Mouse (Mus musculus) R1 (cell line): ENCODE data around the gene Ascc1.

Experiments
- DNase-seq: peaks from one replicate; pipeline ENCODE4 v3.0.0-alpha.2; 2018; ENCODE audit warnings: low read depth, low spot score

The Ascc1 gene

DNA sequence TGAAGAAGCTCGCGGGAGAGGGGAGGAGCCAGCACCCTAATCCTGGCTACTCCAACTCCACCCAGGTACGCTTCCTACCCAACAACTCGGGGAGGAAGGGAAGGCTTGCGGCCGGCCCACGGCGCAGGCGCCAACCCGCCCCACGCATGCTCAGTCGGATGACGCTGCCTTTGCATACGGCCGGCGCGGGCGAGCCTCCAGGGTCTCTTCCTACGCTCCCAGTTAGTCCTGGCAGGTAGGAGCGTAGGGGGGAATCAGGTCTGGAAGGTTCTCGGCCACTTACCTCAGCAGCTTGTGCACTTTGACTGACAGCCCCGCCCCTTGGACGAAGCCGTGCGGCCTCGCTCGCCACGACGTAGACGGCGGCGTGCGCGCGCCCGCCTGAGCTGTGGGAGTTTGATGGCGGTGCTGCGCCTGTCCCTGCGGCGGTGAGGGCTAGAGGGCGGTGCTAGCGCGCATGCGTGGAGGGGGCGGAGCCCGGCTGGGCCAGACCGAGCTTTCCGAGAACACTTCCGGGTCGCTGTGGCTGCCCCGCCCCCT is at the start of gene Ascc1, which contains the start of gene Anapc16:
Ascc1 (plus strand) TSS at position 133 of the 540 bp plus-strand sequence.
Anapc16 (minus strand) TSS at position 463 of the 540 bp plus-strand sequence.
- DNase-seq: peak; percentile 97

DNA sequence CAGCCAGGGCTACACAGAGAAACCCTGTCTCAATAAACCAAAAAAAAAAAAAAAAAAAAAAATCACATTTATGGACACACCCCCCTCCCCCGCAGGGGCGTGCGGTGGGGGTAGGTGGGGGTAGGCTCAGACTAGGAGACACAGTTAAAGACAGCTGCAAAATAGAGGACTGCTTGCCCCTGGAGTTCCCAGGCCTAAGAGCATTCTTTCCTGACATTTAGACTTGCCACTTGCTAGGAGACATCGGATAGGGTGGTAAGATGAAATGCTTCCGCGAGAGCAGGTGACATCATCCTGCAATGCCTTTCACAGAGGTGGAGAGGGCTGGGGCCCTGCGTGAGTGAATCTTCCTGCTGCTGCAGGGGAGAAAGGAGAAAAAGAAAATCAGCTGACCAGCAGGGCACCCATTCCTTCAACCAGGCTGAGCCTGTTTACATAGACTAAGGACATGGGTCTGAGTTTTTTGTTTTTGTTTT is 49.0 kb upstream of the Ascc1 start:
- DNase-seq: peak; percentile 52

DNA sequence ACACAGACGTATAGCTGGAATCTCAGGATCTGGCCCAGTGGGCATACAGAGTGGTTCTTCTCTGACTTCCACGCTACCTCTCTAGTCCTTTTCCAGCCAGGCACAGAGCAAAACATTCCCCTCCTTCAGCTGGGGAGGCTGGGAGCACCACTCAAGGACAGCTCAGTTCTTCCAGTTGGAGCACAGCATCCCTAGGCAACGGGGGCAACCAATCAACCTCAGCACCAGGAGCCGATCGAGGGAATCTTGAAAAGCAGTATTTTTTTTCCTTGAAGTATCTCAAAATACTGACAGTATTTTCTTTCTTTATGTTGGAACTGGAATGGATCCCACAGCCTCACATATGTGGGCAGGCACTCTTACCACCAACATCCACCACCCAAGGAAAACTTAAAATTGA is 45.9 kb upstream of the Ascc1 start:
- DNase-seq: no peak

DNA sequence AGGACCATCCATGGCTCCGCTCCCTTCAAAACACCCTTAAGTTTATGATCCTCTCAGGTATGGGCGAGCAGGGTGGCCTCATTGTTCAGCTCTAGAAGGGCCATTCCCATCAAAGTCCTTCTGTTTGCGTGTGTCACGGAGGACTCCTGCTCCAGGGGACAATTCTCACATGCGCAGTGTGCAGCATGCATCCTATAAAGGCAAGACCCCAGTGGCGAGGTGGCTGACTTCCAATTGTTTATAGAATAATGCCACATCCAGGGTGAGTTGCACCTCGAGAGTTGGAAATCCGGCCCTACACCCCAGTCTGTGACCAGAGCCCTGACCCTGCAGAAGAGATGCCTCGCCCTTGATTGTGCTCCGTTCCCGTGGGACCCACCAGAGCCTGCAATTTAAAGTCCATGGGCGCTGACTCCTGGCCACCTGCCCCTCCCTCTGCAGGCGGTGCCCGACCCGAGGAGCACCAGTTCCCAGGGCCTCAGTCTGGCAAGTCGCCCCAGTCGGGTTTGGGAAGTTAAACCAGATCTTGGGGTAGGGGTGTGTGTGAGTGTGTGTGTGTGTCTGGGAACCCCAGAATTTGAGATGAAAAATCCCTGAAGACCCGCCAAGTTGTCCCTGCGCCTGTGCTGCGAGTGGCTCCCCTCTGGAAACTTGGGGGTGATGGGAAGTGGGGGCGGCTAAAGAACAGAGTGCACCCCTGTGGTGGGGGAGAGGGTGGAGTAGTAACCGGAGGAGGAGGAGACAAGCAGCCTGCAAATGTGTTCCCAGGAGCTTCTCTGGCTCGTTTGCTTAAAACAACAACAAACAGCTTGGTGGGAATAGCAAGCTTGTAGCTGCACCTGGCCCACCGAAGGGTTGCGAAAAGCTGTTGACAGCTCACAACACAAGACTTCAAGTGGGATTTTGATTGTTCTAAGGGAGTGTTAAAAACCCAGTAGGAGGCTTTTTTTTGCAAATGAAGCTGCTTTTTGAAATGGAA is 45.1 kb upstream of the Ascc1 start:
- DNase-seq: peak; percentile 59

DNA sequence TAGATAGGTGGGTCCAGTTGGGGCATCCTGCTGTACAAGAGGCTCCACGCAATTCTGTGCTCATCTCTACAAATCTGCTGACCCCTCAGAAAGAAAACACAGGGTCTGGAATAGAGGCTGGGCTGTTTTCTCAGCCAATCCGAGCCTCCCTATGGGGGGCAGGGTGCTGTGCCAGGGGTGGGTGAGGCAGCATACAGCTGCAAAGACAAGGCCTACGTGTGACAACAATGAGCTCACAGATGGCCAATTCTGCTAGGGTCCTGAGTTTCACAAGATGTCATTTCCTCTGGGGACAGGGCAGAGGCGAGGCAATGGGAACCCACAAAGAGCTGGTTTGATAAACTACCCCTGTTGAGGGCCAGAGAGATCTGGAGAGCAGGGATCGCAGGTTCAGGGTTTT is 44.1 kb upstream of the Ascc1 start:
- DNase-seq: no peak

DNA sequence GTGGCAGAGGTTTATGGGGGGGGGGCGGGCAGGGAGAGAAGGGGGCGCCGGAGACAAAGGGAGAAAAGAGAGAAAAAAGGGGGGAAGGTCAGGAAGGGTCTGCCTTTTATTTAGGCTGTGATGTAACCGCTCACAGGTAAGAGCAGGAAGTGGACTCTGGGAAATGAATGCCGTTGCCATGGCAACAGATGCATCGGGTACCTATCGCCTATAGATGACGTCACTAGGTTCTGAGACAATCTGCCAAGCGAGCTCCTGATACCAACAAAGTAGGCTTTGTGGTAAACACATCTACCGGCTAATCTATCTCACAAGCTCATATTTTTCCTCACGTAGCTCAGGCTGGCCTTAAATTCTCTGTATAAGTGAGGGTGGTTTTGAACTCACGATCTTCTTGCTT is 43.1 kb upstream of the Ascc1 start:
- peak; percentile 51 for DNase-seq

DNA sequence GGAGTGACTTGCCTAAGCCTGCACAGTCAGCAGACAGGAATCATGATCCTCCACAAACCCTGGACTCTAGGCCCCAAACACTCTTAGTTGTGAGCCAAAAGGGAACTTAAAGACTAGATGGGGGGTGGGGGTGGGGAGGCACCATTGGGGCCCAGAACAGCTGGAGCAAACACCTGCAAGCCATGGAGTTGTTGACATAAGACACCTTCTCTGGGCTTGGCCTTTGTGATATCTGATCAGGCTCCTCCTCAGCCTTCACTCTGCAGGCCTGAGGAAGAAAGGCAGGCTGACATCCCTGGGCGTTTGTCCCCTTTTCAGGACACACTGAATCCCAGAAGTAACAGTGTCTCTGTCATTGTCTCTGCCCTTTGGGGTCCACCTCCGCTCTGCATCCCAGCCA is 39.0 kb upstream of the Ascc1 start:
- DNase-seq: no peak

DNA sequence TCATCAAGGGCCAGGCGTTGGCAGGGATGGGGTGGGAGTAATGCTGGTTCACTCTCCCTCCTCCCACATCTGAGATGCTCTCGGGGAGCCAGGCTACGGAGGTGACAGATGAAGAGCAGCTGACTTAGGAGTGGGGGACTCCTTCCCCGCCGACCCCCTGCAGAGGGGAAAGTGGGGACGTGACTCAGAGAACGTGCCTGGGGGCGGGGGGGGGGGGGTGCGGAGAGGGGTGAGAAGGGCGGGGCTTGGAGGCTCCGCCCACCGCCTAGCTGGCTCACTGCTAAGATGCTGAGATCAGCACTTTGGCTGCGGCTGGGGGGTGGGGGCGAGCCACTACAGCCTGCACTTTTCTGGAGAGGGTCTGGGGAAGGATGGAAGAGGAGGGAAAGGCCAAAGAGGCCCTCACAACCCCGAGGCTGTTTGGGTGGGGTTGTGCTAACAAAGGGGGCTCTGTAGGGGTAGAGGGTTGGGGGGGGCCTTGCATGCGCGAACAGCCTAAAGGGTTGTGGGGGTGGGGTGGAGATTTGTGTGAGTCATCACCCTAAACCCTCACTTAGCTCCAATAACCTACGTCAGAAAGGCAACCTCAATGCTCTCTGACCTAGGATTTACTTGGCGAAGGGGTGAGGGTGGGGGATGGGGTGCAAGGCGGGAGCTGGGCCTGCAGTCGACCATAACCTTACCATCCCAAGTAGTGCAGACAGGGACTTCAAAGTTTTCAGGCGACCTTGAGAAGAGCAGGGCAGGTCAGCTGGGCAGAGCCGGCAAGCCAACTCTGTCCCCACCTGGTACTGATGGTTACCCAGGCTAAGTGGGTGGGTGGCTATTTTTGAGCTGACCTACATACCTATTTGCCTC is 37.9 kb upstream of the Ascc1 start:
- no peak for DNase-seq

DNA sequence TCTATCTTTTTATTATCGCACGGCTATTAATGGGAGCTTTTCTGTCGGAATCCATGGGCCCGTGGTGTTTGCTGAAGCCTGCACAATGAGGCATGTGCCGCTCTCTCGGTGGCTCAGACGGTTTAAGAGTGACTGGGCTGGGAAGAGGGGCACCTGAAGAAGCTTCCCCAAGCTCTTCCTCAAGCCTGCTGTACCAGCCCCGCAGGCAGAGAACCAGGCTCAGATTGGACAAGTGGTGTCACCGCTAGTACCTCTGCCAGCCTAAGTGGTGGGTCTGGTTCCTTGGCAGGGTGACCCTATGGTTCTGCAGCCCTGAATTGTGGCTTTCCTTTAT is 37.3 kb upstream of the Ascc1 start:
- DNase-seq: no peak

DNA sequence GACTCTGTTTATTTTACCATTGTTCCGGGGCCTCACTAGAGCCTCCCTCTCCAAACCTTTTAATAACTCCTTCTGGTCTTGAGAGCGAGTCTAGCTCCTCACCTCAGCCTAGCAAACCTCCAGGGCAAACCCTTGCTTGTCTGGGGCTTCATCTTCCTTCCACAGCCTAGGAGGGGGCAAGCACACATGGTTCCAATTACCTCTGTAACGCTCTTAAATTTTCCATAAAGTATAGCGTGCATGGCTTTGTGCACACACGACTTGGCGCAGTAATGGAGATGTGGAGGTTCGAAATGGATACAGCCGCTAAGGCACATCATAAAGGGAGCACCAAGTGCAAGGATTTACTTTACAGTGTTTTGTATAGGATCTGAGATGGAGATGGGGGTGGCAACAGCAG is 36.8 kb upstream of the Ascc1 start:
- DNase-seq: no peak

DNA sequence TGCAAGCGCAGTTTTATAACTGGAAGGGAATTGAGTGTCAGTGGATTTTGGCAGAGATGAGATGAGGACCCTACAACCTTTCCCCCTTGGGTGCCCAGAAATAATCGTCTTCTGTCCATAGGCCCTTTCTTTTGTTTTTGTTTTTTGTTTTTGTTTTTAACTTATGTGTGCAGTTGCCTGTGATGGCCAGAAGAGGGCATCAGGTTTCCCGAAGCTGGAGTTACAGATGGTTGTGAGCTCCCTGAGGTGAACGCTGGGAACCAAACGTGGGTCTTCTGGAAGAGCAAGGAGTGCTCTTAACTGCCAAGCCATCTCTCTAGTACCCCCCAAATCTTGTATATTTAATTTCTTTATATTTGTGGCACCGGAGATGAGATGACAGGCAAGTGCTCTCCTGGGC is 35.9 kb upstream of the Ascc1 start:
- DNase-seq: peak; percentile 55

DNA sequence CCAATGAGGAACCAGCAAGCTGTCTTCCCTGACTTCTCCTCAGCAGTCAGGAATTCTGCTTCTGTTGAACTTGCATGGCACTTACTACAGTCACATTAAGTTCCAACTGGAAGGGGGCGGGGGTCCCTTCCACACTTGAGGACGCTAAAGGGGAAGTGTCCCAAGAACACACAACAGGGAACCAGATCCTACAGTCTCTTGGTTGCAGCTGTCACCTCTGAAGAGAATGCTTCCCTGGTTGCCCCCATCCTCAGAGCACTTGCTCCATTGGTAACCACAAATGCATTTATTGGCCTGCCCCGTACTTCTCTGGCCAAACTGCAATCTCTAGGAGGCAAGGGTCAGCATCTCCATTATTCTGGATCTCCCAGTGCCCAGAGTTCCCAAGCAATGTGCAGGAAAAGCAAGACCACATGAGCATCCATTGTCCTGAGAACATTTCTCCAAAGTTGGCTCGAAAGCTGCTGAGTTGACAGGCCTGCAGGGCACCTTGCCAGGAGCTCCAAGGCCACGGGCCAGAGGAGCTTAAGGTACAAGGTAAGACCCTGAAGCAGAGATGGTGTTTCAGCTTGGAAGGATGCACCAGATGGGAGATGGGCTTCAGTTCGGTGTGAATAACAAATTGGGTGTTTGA is 35.2 kb upstream of the Ascc1 start:
- DNase-seq: no peak

DNA sequence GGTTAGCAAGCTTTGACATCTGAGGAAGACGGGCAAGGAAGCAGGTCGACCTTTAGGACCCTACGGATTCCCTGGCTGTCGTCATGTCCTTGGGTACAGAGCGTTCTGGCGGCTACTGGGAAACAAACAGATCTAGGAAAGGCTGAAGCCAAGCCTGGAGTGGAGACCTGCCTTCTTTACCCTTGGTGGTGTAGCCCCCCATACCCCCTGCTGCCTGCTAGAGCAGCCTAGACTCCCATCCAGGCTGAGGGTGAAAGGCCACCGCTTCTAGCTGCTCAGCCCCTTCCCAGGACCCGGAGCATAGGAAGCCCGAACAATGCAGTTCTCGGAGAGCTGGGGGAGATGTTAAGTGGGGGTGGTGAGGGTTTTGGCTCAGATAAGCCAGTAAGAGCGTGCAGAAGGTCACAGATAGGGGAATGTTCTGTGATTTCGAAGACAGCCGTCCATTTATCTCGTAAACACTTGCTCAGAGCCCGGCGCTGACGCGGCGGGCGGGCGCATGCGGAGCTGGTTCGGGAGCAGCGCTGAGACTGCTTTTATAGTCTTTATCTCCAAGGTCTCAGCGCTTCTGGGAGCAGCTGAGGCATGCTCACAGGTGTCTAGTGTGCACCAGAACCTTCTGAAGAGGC is 32.7 kb upstream of the Ascc1 start:
- DNase-seq: no peak

DNA sequence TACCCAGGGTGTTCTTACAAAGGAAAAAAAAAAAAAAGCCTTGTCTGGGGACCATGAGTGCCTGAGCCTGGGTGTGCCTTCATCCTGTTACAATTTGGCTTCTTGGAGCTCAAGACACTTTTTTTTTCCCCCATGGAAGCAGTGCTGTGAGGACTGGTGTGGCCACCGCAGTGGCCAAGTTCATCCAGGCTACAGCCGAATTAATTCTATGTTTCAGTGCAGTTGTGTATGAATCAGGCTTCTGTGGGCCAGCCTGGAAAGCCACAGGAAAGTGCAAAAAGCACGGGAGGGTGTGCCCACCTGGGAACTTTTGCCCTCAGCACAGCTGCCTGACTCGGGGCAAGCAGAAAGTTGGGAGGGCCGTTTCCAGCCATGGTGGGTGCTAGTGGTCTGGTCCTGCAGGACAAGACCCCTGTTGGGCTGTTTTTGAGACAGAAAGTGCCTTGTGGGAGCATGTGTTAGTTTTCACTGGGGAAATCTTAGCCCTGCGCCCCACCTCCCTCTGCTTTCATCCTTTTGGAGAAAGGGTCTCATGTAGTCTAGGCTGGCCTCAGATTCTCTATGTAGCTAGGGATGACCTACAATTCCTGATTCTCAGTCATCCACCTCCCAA is 32.0 kb upstream of the Ascc1 start:
- no peak for DNase-seq

DNA sequence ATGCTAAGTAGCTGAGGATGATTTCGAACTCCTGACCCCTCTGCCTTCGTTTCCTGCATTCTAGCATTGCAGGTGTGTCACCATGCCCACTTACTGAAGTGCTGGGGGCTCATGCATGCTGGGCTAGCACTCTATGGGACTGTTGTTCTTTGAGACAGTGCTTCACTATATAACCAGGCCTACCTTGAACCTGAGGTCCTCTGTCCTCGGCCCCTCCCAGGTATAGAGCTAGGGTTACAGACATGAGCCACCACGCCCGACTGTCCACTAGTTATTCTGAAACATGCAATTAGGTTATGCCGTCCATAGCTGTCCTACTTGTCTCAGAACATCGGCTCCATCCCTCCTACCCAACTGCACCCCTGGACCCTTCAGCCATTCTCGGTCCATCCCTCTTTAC is 30.8 kb upstream of the Ascc1 start:
- DNase-seq: no peak

DNA sequence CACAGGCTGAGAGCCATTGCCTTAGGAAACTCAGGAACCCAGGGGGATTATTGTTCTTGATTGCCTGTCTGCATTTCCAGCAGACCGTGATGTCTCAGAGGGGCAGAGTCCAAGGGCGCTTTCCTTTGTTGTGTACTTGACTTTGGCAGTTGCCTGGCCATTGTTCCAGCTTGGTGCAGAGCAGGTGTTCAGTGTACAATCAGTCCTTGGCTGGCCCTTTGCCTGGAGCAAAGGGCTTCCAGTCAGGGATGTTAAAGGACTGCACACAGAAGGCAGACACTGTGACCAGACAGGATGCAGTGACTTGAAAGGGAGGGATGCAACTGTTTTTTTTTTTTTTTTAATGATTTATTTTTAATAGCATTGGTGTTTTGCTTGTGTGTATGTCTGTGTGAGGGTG is 30.1 kb upstream of the Ascc1 start:
- peak; percentile 60 for DNase-seq

DNA sequence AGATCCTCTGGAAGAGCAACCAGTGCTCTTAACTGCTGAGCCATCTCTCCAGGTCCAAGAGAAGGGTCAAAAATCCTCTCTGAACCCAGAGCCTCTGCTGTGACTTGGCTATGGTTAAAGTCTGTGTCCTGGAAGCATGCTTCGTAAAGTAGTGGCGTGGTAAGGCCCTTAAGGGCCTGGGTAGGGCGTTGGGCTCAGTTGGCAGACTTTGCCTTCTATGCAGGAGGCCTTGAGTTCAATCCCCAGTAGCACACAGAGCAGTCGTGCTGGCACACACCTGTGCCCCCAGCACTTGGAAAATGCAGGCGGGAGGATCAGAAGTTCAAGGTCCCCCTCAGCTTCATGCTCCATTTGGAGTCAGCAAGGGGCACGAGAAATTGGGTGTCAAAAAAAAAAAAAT is 29.6 kb upstream of the Ascc1 start:
- DNase-seq: no peak

DNA sequence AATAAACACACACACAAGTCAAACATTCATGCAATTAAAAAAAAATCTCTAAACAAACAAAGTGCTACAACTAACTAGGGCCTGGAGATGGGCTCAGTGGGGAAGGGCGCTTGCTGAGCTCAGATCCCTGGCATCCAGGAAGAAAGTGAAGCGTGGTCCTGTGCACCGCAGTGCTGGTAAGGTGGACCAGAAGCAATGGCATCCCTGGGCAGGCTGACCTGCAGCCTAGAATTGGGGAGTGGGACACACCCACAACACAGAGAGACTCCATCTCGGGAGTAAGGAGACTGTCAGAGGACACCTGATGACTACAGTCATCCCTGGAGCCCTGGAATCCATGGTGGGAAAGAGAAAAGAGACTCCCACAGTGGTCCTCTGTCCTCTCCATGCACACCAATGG is 29.2 kb upstream of the Ascc1 start:
- no peak for DNase-seq

DNA sequence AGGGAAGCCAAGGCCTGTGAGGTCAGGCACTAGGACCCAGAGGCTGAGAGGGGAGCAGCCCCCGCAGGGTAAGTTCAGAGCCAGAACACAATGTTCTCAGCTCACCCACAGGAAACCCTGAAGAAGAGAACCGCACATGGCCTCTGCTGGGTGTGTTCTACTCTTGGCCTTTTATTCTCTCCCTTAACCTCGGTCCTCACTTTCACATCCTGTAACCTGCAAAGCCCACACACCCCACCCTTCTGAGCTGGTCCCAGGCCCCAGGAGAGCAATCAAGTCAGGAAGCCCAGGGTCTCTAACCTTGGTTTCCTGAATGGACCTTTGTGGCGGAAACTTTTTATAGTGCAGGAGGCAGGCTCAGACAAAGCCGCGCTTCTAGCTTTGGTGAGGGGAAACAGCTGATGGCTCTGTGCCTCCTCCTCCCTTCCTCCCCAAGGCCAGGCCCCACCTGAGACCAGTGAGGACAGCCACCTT is 28.4 kb upstream of the Ascc1 start:
- DNase-seq: peak; percentile 95

DNA sequence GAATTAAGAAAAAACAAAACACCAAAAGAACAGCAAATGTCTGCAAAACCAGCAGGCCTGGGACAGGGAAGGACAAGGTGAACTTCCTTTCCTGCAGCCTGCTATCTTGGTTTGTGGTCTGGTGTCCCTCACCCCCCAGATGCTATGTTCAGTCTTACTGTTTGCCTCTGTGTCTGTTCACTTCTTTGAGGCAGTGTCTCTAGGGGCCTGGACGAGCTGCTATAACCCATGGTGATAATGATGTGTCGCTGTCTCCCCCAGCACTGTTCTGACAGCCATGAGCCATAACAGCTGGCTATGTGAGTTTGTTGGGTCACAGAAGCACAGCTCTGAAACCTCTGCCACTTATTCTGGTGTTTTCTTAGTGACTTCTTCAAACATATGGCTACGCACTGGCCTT is 27.8 kb upstream of the Ascc1 start:
- no peak for DNase-seq

DNA sequence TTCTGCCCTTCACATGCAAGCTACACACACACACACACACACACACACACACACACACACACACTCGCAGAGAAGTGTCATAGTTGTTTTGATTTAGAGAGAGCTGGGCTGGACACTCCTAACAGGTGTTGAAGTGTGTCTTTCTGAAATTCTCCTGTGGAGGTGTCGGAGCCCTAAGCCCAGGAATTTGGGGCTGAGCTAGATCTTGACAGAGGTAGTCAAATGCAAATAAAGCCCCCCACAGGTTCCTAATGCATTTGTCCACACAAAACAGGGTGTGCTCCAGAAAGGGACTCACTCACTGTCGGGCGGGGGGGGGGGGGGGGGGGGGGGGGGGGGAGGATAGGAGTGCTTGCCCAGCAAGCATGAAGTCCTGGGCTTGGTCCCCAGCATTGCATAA is 25.5 kb upstream of the Ascc1 start:
- peak; percentile 89 for DNase-seq
